Mouse (Mus musculus): ENCODE data around the gene Dock8. TPM values are rescaled to one million over a fixed set of nuclear protein-coding genes. Genes with fewer than 3 reads are reported as not detected.

Gene Dock8
- polyA plus RNA-seq, 1 experiment from 2014 or later = 5.6 TPM

Other genes starting within 250 kb of the Dock8 start
- gene Pgm5, start 137.7 kb upstream of the Dock8 start, polyA plus RNA-seq (2014; fragmentation: Nextera tagmentation; extraction: Ambion mirVana) = 6.8 and 7.3 TPM in 2 replicates
- gene Gm10053, start 123.8 kb upstream of the Dock8 start, polyA plus RNA-seq (2014; fragmentation: Nextera tagmentation; extraction: Ambion mirVana) = 229 and 272 TPM in 2 replicates
- not detected in 2 replicates for gene Foxd4, start 98.3 kb upstream of the Dock8 start, polyA plus RNA-seq (2014; fragmentation: Nextera tagmentation; extraction: Ambion mirVana)
- 18.6 and 20.0 TPM in 2 replicates for gene Cbwd1, start 37.9 kb upstream of the Dock8 start, polyA plus RNA-seq (2014; fragmentation: Nextera tagmentation; extraction: Ambion mirVana)
- 16.6 and 18.5 TPM in 2 replicates for gene Kank1, start 237.4 kb downstream of the Dock8 start, polyA plus RNA-seq (2014; fragmentation: Nextera tagmentation; extraction: Ambion mirVana)